Mouse (Mus musculus): ENCODE data around the gene Tmtc3. TPM values are rescaled to one million over a fixed set of nuclear protein-coding genes. Genes with fewer than 3 reads are reported as not detected.

Tmtc3 gene
- polyA plus RNA-seq (2014; fragmentation: Nextera tagmentation; extraction: Ambion mirVana), result 17.8 and 35.1 TPM in 2 replicates

- 0 out of 2 replicates have a peak, but pooled peaks cover 3% of the 10 kb centered on the region for H3K4me1 ChIP-seq (ENCODE audit: control insufficient read depth, insufficient read depth, low read length)
- H3K27ac ChIP-seq (ENCODE audit: low read depth, low read length), result peak within 1 kb of the TSS; percentile 74; the same call in 1 of the 2 replicates
- no peaks in the 10 kb centered on the region for H3K27me3 ChIP-seq (ENCODE audit: control insufficient read depth, insufficient read depth, low read length)
- H3K4me2 ChIP-seq (replicated peaks; ENCODE audit: low read depth, low read length), result peak within 1 kb of the TSS; percentile 73
- peak within 1 kb of the TSS; percentile 81 for H3K9ac ChIP-seq (ENCODE audit: low read depth, low read length)
- H3K9me3 ChIP-seq (ENCODE audit: control insufficient read depth, low read length), result no peaks in the 10 kb centered on the region
- H3K36me3 ChIP-seq (ENCODE audit: control insufficient read depth, insufficient read depth, low read length), result no peaks in the 10 kb centered on the region
- peak; percentile 100 for ATAC-seq (ENCODE audit: low FRiP score, low TSS enrichment)
- under 1% methylated on average over 63 of the region's 63 CpGs for WGBS
- peak within 1 kb of the TSS; percentile 84 for H3K4me3 ChIP-seq (ENCODE audit: low read length)
Measured at GRCm38 (mm10) chr10:100487097-100487978, at the start of gene Tmtc3, which contains the start of gene Cep290. Gene Tmtc3 (minus strand): TSS chr10:100487350. Gene Cep290 (plus strand): TSS chr10:100487558.

GRCm38 (mm10) chr10:100524499-100525390 is 37.6 kb upstream of the Tmtc3 start:
- Histone ChIP-seq H3K4me2 (replicated peaks; ENCODE audit: low read depth, low read length) (no peak overlapping the region), H3K9me3 (ENCODE audit: control insufficient read depth, low read length) (no peaks in the 10 kb centered on the region), H3K27me3 (ENCODE audit: control insufficient read depth, insufficient read depth, low read length) (no peaks in the 10 kb centered on the region), H3K27ac (ENCODE audit: low read depth, low read length) (no peak overlapping the region), H3K4me3 (ENCODE audit: low read length) (no peak overlapping the region), H3K9ac (ENCODE audit: low read depth, low read length) (no peak overlapping the region), H3K36me3 (ENCODE audit: control insufficient read depth, insufficient read depth, low read length) (no peaks in the 10 kb centered on the region), H3K4me1 (ENCODE audit: control insufficient read depth, insufficient read depth, low read length) (no peaks in the 10 kb centered on the region)
- ATAC-seq (ENCODE audit: low FRiP score, low TSS enrichment), result no peak
- WGBS, result 90% methylated on average over 9 of the region's 9 CpGs

- Histone ChIP-seq H3K9ac (ENCODE audit: low read depth, low read length) (no peak overlapping the region), H3K9me3 (ENCODE audit: control insufficient read depth, low read length) (no peaks in the 10 kb centered on the region), H3K4me2 (replicated peaks; ENCODE audit: low read depth, low read length) (no peak overlapping the region), H3K4me1 (ENCODE audit: control insufficient read depth, insufficient read depth, low read length) (no peaks in the 10 kb centered on the region), H3K27me3 (ENCODE audit: control insufficient read depth, insufficient read depth, low read length) (no peaks in the 10 kb centered on the region), H3K27ac (ENCODE audit: low read depth, low read length) (no peak overlapping the region), H3K4me3 (ENCODE audit: low read length) (no peak overlapping the region), H3K36me3 (ENCODE audit: control insufficient read depth, insufficient read depth, low read length) (peaks cover 3% of the 10 kb centered on the region; the same call in 1 of the 2 replicates)
- WGBS, result 94% methylated on average over 9 of the region's 9 CpGs
- ATAC-seq (ENCODE audit: low FRiP score, low TSS enrichment), result no peak
Measured at GRCm38 (mm10) chr10:100522330-100522729, 35.2 kb upstream of the Tmtc3 start.

- Histone ChIP-seq H3K4me1 (ENCODE audit: control insufficient read depth, insufficient read depth, low read length) (no peaks in the 10 kb centered on the region), H3K27me3 (ENCODE audit: control insufficient read depth, insufficient read depth, low read length) (no peaks in the 10 kb centered on the region), H3K9me3 (ENCODE audit: control insufficient read depth, low read length) (no peaks in the 10 kb centered on the region), H3K9ac (ENCODE audit: low read depth, low read length) (no peak overlapping the region), H3K27ac (ENCODE audit: low read depth, low read length) (no peak overlapping the region), H3K36me3 (ENCODE audit: control insufficient read depth, insufficient read depth, low read length) (peaks cover 3% of the 10 kb centered on the region), H3K4me3 (ENCODE audit: low read length) (no peak overlapping the region), H3K4me2 (replicated peaks; ENCODE audit: low read depth, low read length) (no peak overlapping the region)
- no peak for ATAC-seq (ENCODE audit: low FRiP score, low TSS enrichment)
- 80% methylated on average over 4 of the region's 4 CpGs for WGBS
Measured at GRCm38 (mm10) chr10:100521617-100522016, 34.5 kb upstream of the Tmtc3 start.

DNA sequence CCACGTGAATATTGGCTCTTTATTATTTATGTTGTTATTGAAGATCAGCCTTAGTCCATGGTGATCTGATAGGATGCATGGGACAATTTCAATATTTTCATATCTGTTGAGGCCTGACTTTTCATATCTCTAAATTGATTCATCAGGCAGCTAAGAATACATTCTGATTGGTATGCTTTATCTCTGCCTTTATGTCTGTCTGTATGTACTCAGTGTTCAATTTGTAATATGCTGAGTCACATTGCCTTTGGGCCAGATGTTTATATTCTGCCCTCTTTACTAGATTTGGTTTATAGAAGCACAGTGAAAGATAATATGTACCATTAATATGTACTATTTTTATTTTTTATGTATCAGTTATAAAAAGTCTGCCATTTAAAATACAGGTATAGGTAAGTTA is 21.0 kb upstream of the Tmtc3 start:
- no peaks in the 10 kb centered on the region for H3K9me3 ChIP-seq (ENCODE audit: control insufficient read depth, low read length)
- H3K36me3 ChIP-seq (ENCODE audit: control insufficient read depth, insufficient read depth, low read length), result peaks cover 10% of the 10 kb centered on the region; the same call in 1 of the 2 replicates
- H3K4me2 ChIP-seq (replicated peaks; ENCODE audit: low read depth, low read length), result no peak overlapping the region
- 78% methylated on average over 1 of the region's 1 CpGs for WGBS
- H3K27me3 ChIP-seq (ENCODE audit: control insufficient read depth, insufficient read depth, low read length), result no peaks in the 10 kb centered on the region
- no peaks in the 10 kb centered on the region for H3K4me1 ChIP-seq (ENCODE audit: control insufficient read depth, insufficient read depth, low read length)
- no peak for ATAC-seq (ENCODE audit: low FRiP score, low TSS enrichment)
- no peak overlapping the region for H3K4me3 ChIP-seq (ENCODE audit: low read length)
- H3K9ac ChIP-seq (ENCODE audit: low read depth, low read length), result no peak overlapping the region
- no peak overlapping the region for H3K27ac ChIP-seq (ENCODE audit: low read depth, low read length)

GRCm38 (mm10) chr10:100498309-100498708 is 11.2 kb upstream of the Tmtc3 start:
- peaks cover 26% of the 10 kb centered on the region for H3K36me3 ChIP-seq (ENCODE audit: control insufficient read depth, insufficient read depth, low read length)
- H3K9ac ChIP-seq (ENCODE audit: low read depth, low read length), result no peak overlapping the region
- no peak for ATAC-seq (ENCODE audit: low FRiP score, low TSS enrichment)
- H3K4me3 ChIP-seq (ENCODE audit: low read length), result no peak overlapping the region
- H3K27me3 ChIP-seq (ENCODE audit: control insufficient read depth, insufficient read depth, low read length), result no peaks in the 10 kb centered on the region
- WGBS, result 83% methylated on average over 3 of the region's 3 CpGs
- H3K4me2 ChIP-seq (replicated peaks; ENCODE audit: low read depth, low read length), result no peak overlapping the region
- no peak overlapping the region for H3K27ac ChIP-seq (ENCODE audit: low read depth, low read length)
- no peaks in the 10 kb centered on the region for H3K9me3 ChIP-seq (ENCODE audit: control insufficient read depth, low read length)
- no peaks in the 10 kb centered on the region for H3K4me1 ChIP-seq (ENCODE audit: control insufficient read depth, insufficient read depth, low read length)

GRCm38 (mm10) chr10:100491916-100492315 is 4.8 kb upstream of the Tmtc3 start:
- H3K36me3 ChIP-seq (ENCODE audit: control insufficient read depth, insufficient read depth, low read length), result peaks cover 14% of the 10 kb centered on the region
- H3K4me2 ChIP-seq (replicated peaks; ENCODE audit: low read depth, low read length), result no peak overlapping the region
- no peak overlapping the region for H3K9ac ChIP-seq (ENCODE audit: low read depth, low read length)
- WGBS, result 97% methylated on average over 7 of the region's 7 CpGs
- ATAC-seq (ENCODE audit: low FRiP score, low TSS enrichment), result no peak
- H3K4me1 ChIP-seq (ENCODE audit: control insufficient read depth, insufficient read depth, low read length), result no peaks in the 10 kb centered on the region
- no peaks in the 10 kb centered on the region for H3K9me3 ChIP-seq (ENCODE audit: control insufficient read depth, low read length)
- H3K27ac ChIP-seq (ENCODE audit: low read depth, low read length), result no peak overlapping the region
- H3K27me3 ChIP-seq (ENCODE audit: control insufficient read depth, insufficient read depth, low read length), result no peaks in the 10 kb centered on the region
- no peak overlapping the region for H3K4me3 ChIP-seq (ENCODE audit: low read length)

- H3K27ac ChIP-seq (ENCODE audit: low read depth, low read length), result peak overlapping the region; percentile 74; the same call in 1 of the 2 replicates
- H3K27me3 ChIP-seq (ENCODE audit: control insufficient read depth, insufficient read depth, low read length), result no peaks in the 10 kb centered on the region
- H3K9me3 ChIP-seq (ENCODE audit: control insufficient read depth, low read length), result no peaks in the 10 kb centered on the region
- H3K4me1 ChIP-seq (ENCODE audit: control insufficient read depth, insufficient read depth, low read length), result 0 out of 2 replicates have a peak, but pooled peaks cover 3% of the 10 kb centered on the region
- peak overlapping the region; percentile 81 for H3K9ac ChIP-seq (ENCODE audit: low read depth, low read length)
- H3K4me2 ChIP-seq (replicated peaks; ENCODE audit: low read depth, low read length), result peak overlapping the region; percentile 63
- H3K4me3 ChIP-seq (ENCODE audit: low read length), result peak overlapping the region; percentile 84
- no peak for ATAC-seq (ENCODE audit: low FRiP score, low TSS enrichment)
- H3K36me3 ChIP-seq (ENCODE audit: control insufficient read depth, insufficient read depth, low read length), result no peaks in the 10 kb centered on the region
- 0% methylated on average over 13 of the region's 13 CpGs for WGBS
Measured at GRCm38 (mm10) chr10:100486701-100487096, 451 bp downstream of the Tmtc3 start.
